Mouse (Mus musculus): ENCODE results near the gene Npb.

Gene Npb

DNA sequence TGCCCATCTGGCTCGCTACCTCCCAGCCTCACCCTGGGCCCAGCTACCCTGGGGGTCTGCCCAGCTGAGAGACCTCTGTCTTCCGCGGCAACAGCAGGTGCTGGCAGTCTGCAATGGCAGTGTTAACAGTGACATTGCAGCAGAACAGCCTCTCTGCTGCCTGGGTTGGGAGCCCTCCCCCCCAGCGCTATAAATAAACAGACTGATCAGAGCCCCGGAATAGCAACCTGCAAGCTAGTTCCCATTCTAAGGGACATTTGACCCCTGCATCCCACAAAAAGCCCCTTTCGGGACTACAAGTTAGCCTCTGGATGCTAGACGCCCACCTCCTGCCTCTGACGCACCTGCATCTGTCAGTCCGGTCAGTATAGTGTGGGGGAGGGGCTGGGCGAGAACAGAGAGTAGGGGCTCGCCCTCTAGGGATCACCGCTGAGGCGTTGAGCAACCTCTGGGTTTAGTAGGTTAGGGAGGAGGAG lies 39.8 kb downstream of the Npb start, which contains the start of gene Myadml2:
Gene Myadml2, minus strand, starts transcription at position 158 of the 476 bp plus-strand sequence.
- ChIA-PET CTCF (interaction anchor here in 1 of 4 experiments (1.1 to 1.9 kb wide), 3 partner anchors 8 to 128 kb away, joined by 3 to 5 read pairs (median 3); no protein-coding TSS in a partner anchor), POLR2A (interaction anchor here (0.6 to 27.6 kb wide), 26 partner anchors 8 to 202 kb away, joined by 3 to 947 read pairs (median 4); partner anchors contain the start of genes Mafg (in 4 of the 4), Arl16 (in 1 of the 4), Ccdc137 (in 1 of the 4) and Notum (in 1 of the 4))

DNA sequence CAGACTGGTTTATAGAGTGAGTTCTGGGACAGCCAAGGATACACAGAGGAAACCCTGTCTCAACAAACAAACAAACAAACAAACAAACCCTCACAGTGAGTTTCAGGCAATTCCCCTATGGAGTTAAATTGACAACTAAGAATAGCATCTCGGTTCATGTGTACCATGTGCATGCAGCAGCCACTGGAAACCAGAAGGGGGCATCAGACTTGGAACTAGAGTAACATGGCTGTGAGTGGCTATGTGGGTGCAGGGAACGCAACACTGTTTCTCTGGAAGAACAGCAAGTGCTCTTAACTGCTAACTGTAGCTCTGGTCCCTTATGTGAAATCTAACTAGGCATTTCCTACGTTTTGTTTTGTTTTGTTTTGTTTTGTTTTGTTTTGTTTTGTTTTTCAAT lies 43.6 kb downstream of the Npb start:
- POLR2A ChIA-PET: interaction anchor here in 2 of 4 experiments (0.7 to 20.9 kb wide), 9 partner anchors 9 to 32 kb away, joined by 3 to 227 read pairs (median 3); partner anchors contain the start of genes Mafg (in 1 of the 2), Notum (in 1 of the 2) and Sirt7 (in 1 of the 2)

DNA sequence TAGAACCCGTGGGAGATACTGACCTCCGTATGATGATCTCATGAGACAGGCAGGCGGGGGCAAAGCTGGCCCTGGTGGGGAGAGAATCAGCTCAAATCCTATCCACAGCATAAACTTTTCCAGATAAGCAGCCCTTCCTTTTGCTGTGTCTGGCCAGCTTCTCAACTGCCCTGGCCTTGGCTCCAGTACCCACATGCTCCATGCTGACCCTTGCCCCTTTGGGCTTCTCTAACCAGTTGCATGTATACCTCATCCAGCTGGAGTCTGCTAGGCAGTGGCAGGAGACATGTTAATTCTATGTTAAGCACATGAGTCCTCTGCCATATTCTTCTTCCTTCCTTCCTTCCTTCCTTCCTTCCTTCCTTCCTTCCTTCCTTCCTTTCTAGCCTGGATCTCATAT lies 46.5 kb downstream of the Npb start:
- ChIA-PET POLR2A (interaction anchor here in 3 of 4 experiments (0.6 to 20.9 kb wide), 16 partner anchors 9 to 65 kb away, joined by 3 to 227 read pairs (median 4); partner anchors contain the start of genes Pycr1 (in 3 of the 3), Aspscr1 (in 1 of the 3), Cenpx (in 1 of the 3) and Lrrc45 (in 1 of the 3)), CTCF (interaction anchor here in 2 of 4 experiments (0.6 to 1.1 kb wide), 5 partner anchors 11 to 188 kb away, joined by 3 read pairs; partner anchors contain the start of gene Pycr1 (in 1 of the 2))

More for the DNA sequence above, 43.6 kb downstream of the Npb start:
- CTCF ChIA-PET: interaction anchor here in 2 of 4 experiments (0.7 to 0.9 kb wide), 4 partner anchors 8 to 392 kb away, joined by 3 to 5 read pairs (median 4); partner anchors contain the start of gene Pycr1 (in 1 of the 2)

DNA sequence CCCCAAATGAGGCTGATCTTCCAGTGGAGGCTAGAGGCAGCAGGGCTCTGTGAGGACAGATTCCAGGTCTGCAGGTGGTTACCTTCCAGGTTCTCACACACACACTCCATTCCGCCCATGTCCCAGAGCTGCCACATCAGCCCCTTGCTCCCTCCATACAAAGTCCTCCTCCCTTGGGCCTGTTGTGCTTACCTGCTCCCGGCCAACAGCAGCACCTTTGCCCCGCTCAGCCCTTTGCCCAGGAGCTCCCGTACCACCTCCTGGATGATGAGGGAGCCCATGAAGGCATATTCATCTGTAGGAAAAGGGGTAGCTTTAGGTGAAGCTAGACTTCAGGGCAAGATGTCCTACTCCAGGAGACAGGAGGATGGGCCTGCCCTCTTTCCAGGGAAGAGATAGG lies 49.0 kb downstream of the Npb start:
- CTCF ChIA-PET: interaction anchor here in 1 of 4 experiments (1.1 kb wide), 1 partner anchor 150 kb away, joined by 3 read pairs; no protein-coding TSS in a partner anchor
- POLR2A ChIA-PET: interaction anchor here in 3 of 4 experiments (0.9 to 20.9 kb wide), 17 partner anchors 9 to 84 kb away, joined by 3 to 227 read pairs (median 7); partner anchors contain the start of genes Mafg (in 2 of the 3), Pycr1 (in 2 of the 3), Aspscr1 (in 1 of the 3) and Myadml2 (in 1 of the 3)

All from embryonic stem cell, embryonic (primary cell).